In genomic region chr9:61667453-61668074, GRCm38 (mm10) we compare ENCODE assay signal across 20 mouse cellular contexts.
A peak's percentile ranks its signal among the peaks of the same experiment; 100 is the strongest.
DNase-seq lines count a peak whose midpoint lies in the region; TF ChIP-seq lines count a peak whose summit lies in the region.
"Had no signal": no experiment of that assay in that cellular context is flagged by ENCODE, and none has a peak within 500 bp of the region (broad histone marks: within the 10 kb centered on the region; RNA-seq: fewer than 3 reads in every experiment).

No protein-coding gene starts in this region.

- peak overlapping the region; percentile 80 for H3K27ac ChIP-seq in ES-E14 (ENCODE audit: insufficient read depth, low read depth, low read length, poor library complexity, severe bottlenecking)
- H3K27ac ChIP-seq in gastrocnemius, adult 2 months = no peak overlapping the region
- H3K27ac ChIP-seq: embryonic facial prominence, embryonic 12.5 days; heart, embryonic 10.5 days; hindbrain, embryonic 15.5 days; limb, embryonic 13.5 days; liver, embryonic 15.5 days; neural tube, embryonic 12.5 days had no signal

- H3K9me3 ChIP-seq in ES-E14 (ENCODE audit: control insufficient read depth, insufficient read depth, low read depth, low read length) = no peaks in the 10 kb centered on the region
- H3K9me3 ChIP-seq: embryonic facial prominence, embryonic 12.5 days; heart, embryonic 10.5 days; liver, embryonic 15.5 days had no signal

- peak; percentile 71 to 73 for DNase-seq in spleen, postnatal 36 days (ENCODE audit: low spot score in 2 of 2)
- no peak for DNase-seq in spleen, postnatal 4 days (ENCODE audit: low spot score in 2 of 2)
- no peak for DNase-seq in ES-E14 (ENCODE audit: low read depth, low spot score)
- peak; percentile 86 for DNase-seq in induced T-regulatory cell, adult 2 months (ENCODE audit: low read depth)
- DNase-seq in gastrocnemius, adult 2 months = no peak
- no peak for DNase-seq in frontal cortex, postnatal 10 days (ENCODE audit: low spot score in 2 of 2)
- DNase-seq in layer of hippocampus, postnatal 36 days = no peak
- DNase-seq: adrenal gland, postnatal 10 days; cerebellum, adult 11-12 months; forebrain, postnatal 0 days; gastrocnemius, postnatal 36 days; kidney, adult 11 months; kidney, postnatal 10 days; right cerebral cortex, postnatal 14 days had no signal

- H3K36me3 ChIP-seq in ES-E14 (ENCODE audit: control insufficient read depth, insufficient read depth, low read length, poor library complexity, severe bottlenecking) = no peaks in the 10 kb centered on the region
- H3K36me3 ChIP-seq: embryonic facial prominence, embryonic 12.5 days; heart, embryonic 10.5 days; hindbrain, embryonic 15.5 days; limb, embryonic 13.5 days; liver, embryonic 15.5 days; neural tube, embryonic 12.5 days had no signal

- intact Hi-C loops in gastrocnemius, adult 2 months (cut with DNase I) = no loop called here

- in situ Hi-C loops in ES-E14 (cut with MboI; ENCODE audit: low sequenced_read_pairs in 2 of 2, unreplicated experiment in 2 of 2) = no loop called here

- no peak for TF ChIP-seq CTCF in gastrocnemius, adult 2 months (IDR thresholded peaks at IDR 0.05)

- H3K4me1 ChIP-seq in ES-E14 (ENCODE audit: control insufficient read depth in 2 of 2, insufficient read depth in 2 of 2, low read length in 2 of 2, poor library complexity in 1 of 2) = peaks cover 21 to 27% of the 10 kb centered on the region in 2 experiments
- H3K4me1 ChIP-seq: hindbrain, embryonic 15.5 days; limb, embryonic 13.5 days; liver, embryonic 15.5 days; neural tube, embryonic 12.5 days had no signal

- H3K4me3 ChIP-seq in ES-E14 (ENCODE audit: insufficient read depth in 1 of 2, low read depth in 1 of 2, low read length in 2 of 2, poor library complexity in 1 of 2, severe bottlenecking in 1 of 2) = no peak overlapping the region
- H3K4me3 ChIP-seq in gastrocnemius, adult 2 months = no peak overlapping the region
- H3K4me3 ChIP-seq: embryonic facial prominence, embryonic 12.5 days; heart, embryonic 10.5 days; hindbrain, embryonic 15.5 days; limb, embryonic 13.5 days; liver, embryonic 15.5 days; neural tube, embryonic 12.5 days had no signal

- no peak overlapping the region for H3K9ac ChIP-seq in ES-E14 (ENCODE audit: insufficient read depth, low read depth, low read length, poor library complexity, severe bottlenecking)
- H3K9ac ChIP-seq: embryonic facial prominence, embryonic 12.5 days; forebrain, postnatal 0 days; hindbrain, embryonic 15.5 days; limb, embryonic 13.5 days; liver, embryonic 15.5 days; neural tube, embryonic 12.5 days had no signal

TF ChIP-seq in ES-E14, 5 proteins besides CTCF, POLR2A, EP300 and RAD21:
- TF ChIP-seq MAFK (IDR thresholded peaks at IDR 0.05; ENCODE audit: insufficient read depth, low read depth, low read length) (no peak), HCFC1 (IDR thresholded peaks at IDR 0.05; ENCODE audit: borderline replicate concordance, insufficient read depth, low read length) (no peak), ZNF384 (IDR thresholded peaks at IDR 0.05; ENCODE audit: low read depth, low read length) (no peak), ZC3H11A (IDR thresholded peaks at IDR 0.05; ENCODE audit: borderline replicate concordance, low read depth, low read length) (no peak), CHD2 (IDR thresholded peaks at IDR 0.05; ENCODE audit: low read depth, low read length) (peak; percentile 16; the same call in 1 of the 2 replicates)

Comparison
In these comparisons a context has a peak if more than half of its experiments do, and no peak if none do; other contexts are left out.
1. DNase-seq: peak in spleen, postnatal 36 days (2 of 2) and induced T-regulatory cell, adult 2 months (single experiment); none in spleen, postnatal 4 days (0 of 2), ES-E14 (single experiment), gastrocnemius, adult 2 months (single experiment), frontal cortex, postnatal 10 days (0 of 2) and layer of hippocampus, postnatal 36 days (0 of 2).